Mouse (Mus musculus) ES-Bruce4 (cell line): ENCODE data around the gene Phldb2.

Source experiments
- CTCF ChIP-seq: IDR thresholded peaks from one replicate; pipeline ENCODE4 v1.8.1; 2011; ENCODE audit warnings: low read depth, low read length
- EP300 ChIP-seq: IDR thresholded peaks from 2 replicates; pipeline ENCODE4 v1.6.1; 2011; ENCODE audit warnings: low read depth, low read length; ENCODE audit not compliant: insufficient read depth
- POLR2A ChIP-seq: IDR thresholded peaks from one replicate; pipeline ENCODE4 v1.8.1; 2011; ENCODE audit warnings: low read length; ENCODE audit not compliant: insufficient read depth

GRCm38 (mm10) chr16:45714489-45715150 is 238.8 kb downstream of the Phldb2 start:
- no peak for TF ChIP-seq EP300
- TF ChIP-seq CTCF, result no peak
- TF ChIP-seq POLR2A, result no peak
